Mouse (Mus musculus): ENCODE measurements around the gene Agtpbp1.

- TF ChIP-seq CTCF (IDR thresholded peaks at IDR 0.05; ENCODE audit: control insufficient read depth, insufficient read depth, insufficient replicate concordance, low read depth, low read length) = no peak
- no peak for TF ChIP-seq POLR2A (IDR thresholded peaks at IDR 0.05; ENCODE audit: control insufficient read depth, low read depth, low read length)
Observed at GRCm38 (mm10) chr13:59434554-59434953, 150.5 kb downstream of the Agtpbp1 start.
